Mouse (Mus musculus) C2C12 (cell line): Measurements from ENCODE around the gene Lrrc8d. TPM values are rescaled to one million over a fixed set of nuclear protein-coding genes. Genes with fewer than 3 reads are reported as not detected.

Source experiments
- H3K27me3 ChIP-seq: one replicate; pipeline ENCODE4 v1.6.1; 2011; ENCODE audit not compliant: control insufficient read depth, insufficient read depth, insufficient read length
- H3K36me3 ChIP-seq: one replicate; pipeline ENCODE4 v1.6.1; 2011; ENCODE audit not compliant: control insufficient read depth, insufficient read depth
- H3K4me3 ChIP-seq: one replicate; pipeline ENCODE4 v1.5.1; 2011; ENCODE audit warnings: mild to moderate bottlenecking, control low read depth; ENCODE audit not compliant: poor library complexity, insufficient read depth, severe bottlenecking
- H3K79me2 ChIP-seq: one replicate; pipeline ENCODE4 v1.6.1; 2011; ENCODE audit not compliant: control insufficient read depth, insufficient read depth
- H3K79me3 ChIP-seq: one replicate; pipeline ENCODE4 v1.6.1; 2011; ENCODE audit warnings: low read depth, control low read depth
- H3ac ChIP-seq: one replicate; pipeline ENCODE3; 2011; ENCODE audit warnings: low read depth; ENCODE audit not compliant: control insufficient read depth, insufficient read length
- CEBPB ChIP-seq: IDR thresholded peaks from one replicate; pipeline ENCODE4 v1.6.1; 2011; ENCODE audit warnings: low read depth, mild to moderate bottlenecking, control low read depth, moderate library complexity
- CTCF ChIP-seq: IDR thresholded peaks from one replicate; pipeline ENCODE4 v1.5.1; 2011; ENCODE audit not compliant: control insufficient read depth, insufficient read depth, insufficient read length
- FOSL1 ChIP-seq: IDR thresholded peaks from one replicate; pipeline ENCODE4 v1.8.0; 2011; ENCODE audit warnings: mild to moderate bottlenecking, low read length; ENCODE audit not compliant: poor library complexity, insufficient read depth, severe bottlenecking
- MAX ChIP-seq: IDR thresholded peaks from one replicate; pipeline ENCODE4 v1.6.1; 2011; ENCODE audit warnings: mild to moderate bottlenecking, control low read depth
- MYOD1 ChIP-seq: IDR thresholded peaks from one replicate; pipeline ENCODE4 v1.6.1; 2011; ENCODE audit warnings: low read depth; ENCODE audit not compliant: control insufficient read depth, insufficient read length
- MYOG ChIP-seq: IDR thresholded peaks from one replicate; pipeline ENCODE4 v1.6.1; 2011; ENCODE audit not compliant: control insufficient read depth, insufficient read length; ENCODE audit errors: extremely low read depth
- USF1 ChIP-seq: IDR thresholded peaks from one replicate; pipeline ENCODE4 v1.6.1; 2011; ENCODE audit warnings: low read depth, mild to moderate bottlenecking, control low read depth, moderate library complexity
- polyA plus RNA-seq: library from polyadenylated mRNA; unstranded; fragments of >200 nt; fragmentation: generic; extraction: Trizol; gene quantifications from one replicate; pipeline ENCODE4 v1.2.1, GENCODE M21; 2012; ENCODE audit warnings: missing spikeins

Lrrc8d gene
- polyA plus RNA-seq, 1 experiment = 21.1 TPM

GRCm38 (mm10) chr5:105816118-105816517 lies 116.3 kb downstream of the Lrrc8d start:
- no peak overlapping the region for H3K4me3 ChIP-seq
- no peak overlapping the region for H3ac ChIP-seq
- no peaks in the 10 kb centered on the region for H3K27me3 ChIP-seq
- H3K36me3 ChIP-seq = peaks cover 25% of the 10 kb centered on the region
- no peaks in the 10 kb centered on the region for H3K79me2 ChIP-seq
- no peaks in the 10 kb centered on the region for H3K79me3 ChIP-seq
- TF ChIP-seq CTCF (no peak), USF1 (no peak), MYOG (no peak), FOSL1 (no peak), MYOD1 (no peak), CEBPB (no peak), MAX (no peak)

GRCm38 (mm10) chr5:105817248-105817976 lies 117.6 kb downstream of the Lrrc8d start:
- Histone ChIP-seq H3K27me3 (no peaks in the 10 kb centered on the region), H3K4me3 (no peak overlapping the region), H3ac (no peak overlapping the region), H3K36me3 (peaks cover 16% of the 10 kb centered on the region), H3K79me3 (no peaks in the 10 kb centered on the region), H3K79me2 (no peaks in the 10 kb centered on the region)
- no peak for TF ChIP-seq CEBPB
- no peak for TF ChIP-seq USF1
- TF ChIP-seq MAX = no peak
- TF ChIP-seq MYOG = no peak
- no peak for TF ChIP-seq FOSL1
- TF ChIP-seq MYOD1 = no peak
- TF ChIP-seq CTCF = no peak

GRCm38 (mm10) chr5:105818411-105818810 lies 118.6 kb downstream of the Lrrc8d start:
- H3K4me3 ChIP-seq = no peak overlapping the region
- no peaks in the 10 kb centered on the region for H3K27me3 ChIP-seq
- H3ac ChIP-seq = no peak overlapping the region
- no peaks in the 10 kb centered on the region for H3K79me3 ChIP-seq
- TF ChIP-seq FOSL1 (no peak), MYOG (no peak), CEBPB (no peak), USF1 (no peak), CTCF (no peak), MAX (no peak), MYOD1 (no peak)
- H3K36me3 ChIP-seq = peaks cover 6% of the 10 kb centered on the region
- no peaks in the 10 kb centered on the region for H3K79me2 ChIP-seq

GRCm38 (mm10) chr5:105821390-105821789 lies 121.6 kb downstream of the Lrrc8d start:
- no peaks in the 10 kb centered on the region for H3K36me3 ChIP-seq
- no peaks in the 10 kb centered on the region for H3K79me2 ChIP-seq
- H3ac ChIP-seq = no peak overlapping the region
- no peaks in the 10 kb centered on the region for H3K27me3 ChIP-seq
- H3K4me3 ChIP-seq = no peak overlapping the region
- TF ChIP-seq CTCF (no peak), MYOD1 (no peak), MYOG (no peak), MAX (no peak), CEBPB (no peak)
- H3K79me3 ChIP-seq = no peaks in the 10 kb centered on the region

GRCm38 (mm10) chr5:105822521-105823498 lies 123.0 kb downstream of the Lrrc8d start:
- Histone ChIP-seq H3K79me3 (no peaks in the 10 kb centered on the region), H3K4me3 (no peak overlapping the region), H3K27me3 (no peaks in the 10 kb centered on the region), H3K79me2 (no peaks in the 10 kb centered on the region), H3K36me3 (no peaks in the 10 kb centered on the region), H3ac (no peak overlapping the region)
- TF ChIP-seq CTCF = no peak
- TF ChIP-seq FOSL1 = no peak
- no peak for TF ChIP-seq MYOG
- no peak for TF ChIP-seq MAX
- TF ChIP-seq CEBPB = no peak
- no peak for TF ChIP-seq MYOD1
- TF ChIP-seq USF1 = no peak
